Mouse (Mus musculus) lung, embryonic 16.5 days (tissue): ENCODE results near the gene Ttc9b. TPM values are rescaled to one million over a fixed set of nuclear protein-coding genes. Genes with fewer than 3 reads are reported as not detected.

Experiments used
- ATAC-seq: fragments of 200-750 bp; cut with Nextera tagmentation; 2 replicates; pipeline ENCODE4 v1.8.0; 2017; ENCODE audit warnings: low read depth, mild to moderate bottlenecking, moderate library complexity
- H3K27ac ChIP-seq: fragments of 300-500 bp; sonication (generic); 2 replicates; pipeline ENCODE4 v1.5.1; 2014; ENCODE audit warnings: mild to moderate bottlenecking, control low read depth, low read length
- H3K27me3 ChIP-seq: fragments of 300-500 bp; sonication (generic); 2 replicates; pipeline ENCODE4 v1.6.1; 2014; ENCODE audit warnings: low read depth, low read length, mixed read lengths; ENCODE audit not compliant: control insufficient read depth, insufficient read depth
- H3K36me3 ChIP-seq: fragments of 300-500 bp; sonication (generic); 2 replicates; pipeline ENCODE4 v1.6.1; 2014; ENCODE audit warnings: low read length; ENCODE audit not compliant: control insufficient read depth, insufficient read depth
- H3K4me1 ChIP-seq: fragments of 300-500 bp; sonication (generic); replicated peaks from 2 replicates; pipeline ENCODE4 v1.6.1; 2014; ENCODE audit warnings: low read length, mixed read lengths; ENCODE audit not compliant: control insufficient read depth, insufficient read depth
- H3K4me2 ChIP-seq: fragments of 300-500 bp; sonication (generic); 2 replicates; pipeline ENCODE4 v1.6.1; 2014; ENCODE audit warnings: low read depth, low read length, control low read depth
- H3K4me3 ChIP-seq: fragments of 300-500 bp; sonication (generic); 2 replicates; pipeline ENCODE4 v1.5.1; 2014; ENCODE audit warnings: mild to moderate bottlenecking, low read length, control low read depth
- H3K9ac ChIP-seq: fragments of 300-500 bp; sonication (generic); 2 replicates; pipeline ENCODE4 v1.6.1; 2014; ENCODE audit warnings: low read length, control low read depth
- H3K9me3 ChIP-seq: fragments of 300-500 bp; sonication (generic); 2 replicates; pipeline ENCODE4 v1.6.1; 2016; ENCODE audit warnings: low read length; ENCODE audit not compliant: control insufficient read depth
- WGBS: fragments of 180-500 bp; shearing (Covaris S2); extraction: QIAGEN DNeasy Blood & Tissue Kit; methylation state at CpG from one replicate; pipeline ENCODE4 v1.1.7; 2014; 5-methylcytosine and 5-hydroxymethylcytosine counted together
- polyA plus RNA-seq: library from polyadenylated mRNA; unstranded; fragments of >200 nt; fragmentation: Nextera tagmentation; extraction: Ambion mirVana; gene quantifications from 2 replicates; pipeline ENCODE4 v1.2.1, GENCODE M21; 2015

Gene Ttc9b
- polyA plus RNA-seq, 1 experiment from 2014 or later: 0.29 TPM

DNA sequence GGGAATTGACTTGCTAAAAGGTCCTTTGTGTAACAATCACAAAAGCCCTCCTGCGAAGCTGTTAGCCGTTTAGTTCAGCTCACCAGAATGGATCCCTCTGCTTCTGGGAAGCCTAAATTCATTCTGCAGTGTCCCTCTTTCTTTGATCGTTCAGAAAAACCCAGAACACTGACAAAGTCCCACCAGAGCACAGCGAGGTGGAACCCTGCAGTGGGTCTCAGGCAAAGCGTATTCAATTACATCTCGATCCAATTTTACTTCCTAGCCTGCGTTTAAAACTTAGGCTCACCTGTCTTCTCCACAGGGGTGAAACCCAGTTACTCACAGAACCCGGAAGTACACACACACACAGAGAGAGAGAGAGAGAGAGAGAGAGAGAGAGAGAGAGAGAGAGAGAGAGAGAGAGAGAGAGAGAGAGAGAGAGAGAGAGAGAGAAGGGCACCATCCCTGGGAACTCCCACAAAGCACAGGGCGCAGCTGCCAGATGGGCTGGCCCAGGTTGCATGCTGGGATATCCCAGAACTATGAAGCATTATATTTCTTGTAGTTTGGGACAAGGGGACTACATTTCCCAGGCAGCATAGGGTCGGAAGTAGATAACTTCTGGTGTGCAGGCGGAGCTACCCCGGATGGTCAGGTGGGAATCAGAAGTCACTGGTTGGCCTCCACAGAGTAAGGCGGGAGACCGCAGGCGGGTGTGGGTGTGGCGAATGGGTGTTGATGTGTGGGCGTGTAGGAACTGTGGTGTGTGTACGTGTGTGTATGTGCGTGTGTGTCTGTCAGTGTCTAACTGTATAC, 35.3 kb downstream of the Ttc9b start, which contains the start of gene Zfp607b:
Gene Zfp607b (plus strand): TSS at position 526 of the 798 bp plus-strand sequence.
- Histone ChIP-seq H3K9ac (peak within 1 kb of the TSS; percentile 72), H3K27ac (no peak within 1 kb of the TSS; the same call in 1 of the 2 replicates), H3K9me3 (no peaks in the 10 kb centered on the region), H3K4me2 (peak within 1 kb of the TSS; percentile 68), H3K36me3 (no peaks in the 10 kb centered on the region), H3K4me3 (peak within 1 kb of the TSS; percentile 54), H3K4me1 (0 out of 2 replicates have a peak, but pooled peaks cover 5% of the 10 kb centered on the region), H3K27me3 (no peaks in the 10 kb centered on the region)
- ATAC-seq: peak; percentile 99
- under 1% methylated on average over 19 of the region's 19 CpGs for WGBS

GRCm38 (mm10) chr7:27691076-27691475, 37.4 kb downstream of the Ttc9b start:
- 41% methylated on average over 5 of the region's 5 CpGs for WGBS
- H3K4me1 ChIP-seq: 0 out of 2 replicates have a peak, but pooled peaks cover 5% of the 10 kb centered on the region
- no peaks in the 10 kb centered on the region for H3K27me3 ChIP-seq
- no peak overlapping the region for H3K27ac ChIP-seq
- H3K9me3 ChIP-seq: no peaks in the 10 kb centered on the region
- no peak overlapping the region for H3K9ac ChIP-seq
- no peak for ATAC-seq
- H3K4me3 ChIP-seq: no peak overlapping the region
- no peak overlapping the region for H3K4me2 ChIP-seq
- no peaks in the 10 kb centered on the region for H3K36me3 ChIP-seq

- Histone ChIP-seq H3K9ac (no peak overlapping the region), H3K9me3 (no peaks in the 10 kb centered on the region), H3K4me3 (no peak overlapping the region), H3K4me1 (no peaks in the 10 kb centered on the region), H3K36me3 (no peaks in the 10 kb centered on the region), H3K27me3 (no peaks in the 10 kb centered on the region), H3K27ac (no peak overlapping the region), H3K4me2 (no peak overlapping the region)
- ATAC-seq: no peak
- WGBS: 49% methylated on average over 3 of the region's 3 CpGs
Observed at GRCm38 (mm10) chr7:27696711-27697110, 43.0 kb downstream of the Ttc9b start.

Other genes starting within 250 kb of the Ttc9b start
- gene Sptbn4, start 206.2 kb upstream of the Ttc9b start, polyA plus RNA-seq: 0.29 and 0.41 TPM in 2 replicates
- gene Blvrb, start 205.9 kb upstream of the Ttc9b start, polyA plus RNA-seq: 58.3 and 75.9 TPM in 2 replicates
- 28.4 and 30.7 TPM in 2 replicates for gene Sertad3, start 180.1 kb upstream of the Ttc9b start, polyA plus RNA-seq
- gene Sertad1, start 167.0 kb upstream of the Ttc9b start, polyA plus RNA-seq: 55.6 and 57.3 TPM in 2 replicates
- gene Prx, start 154.6 kb upstream of the Ttc9b start, polyA plus RNA-seq: 13.0 and 13.6 TPM in 2 replicates
- 0.72 and 1.1 TPM in 2 replicates for gene Hipk4, start 130.6 kb upstream of the Ttc9b start, polyA plus RNA-seq
- gene Pld3, start 100.7 kb upstream of the Ttc9b start, polyA plus RNA-seq: 85.6 and 95.6 TPM in 2 replicates
- 22.8 and 24.9 TPM in 2 replicates for gene 2310022A10Rik, start 100.7 kb upstream of the Ttc9b start, polyA plus RNA-seq
- gene Akt2, start 62.4 kb upstream of the Ttc9b start, polyA plus RNA-seq: 89.4 and 93.0 TPM in 2 replicates
- 4.6 and 5.0 TPM in 2 replicates for gene Map3k10, start 20.7 kb downstream of the Ttc9b start, polyA plus RNA-seq
- gene Zfp607b, start 35.4 kb downstream of the Ttc9b start, polyA plus RNA-seq: 4.4 and 6.4 TPM in 2 replicates
- 31.8 and 34.2 TPM in 2 replicates for gene Zfp60, start 77.5 kb downstream of the Ttc9b start, polyA plus RNA-seq
- gene Zfp626, start 153.3 kb downstream of the Ttc9b start, polyA plus RNA-seq: 2.3 and 2.4 TPM in 2 replicates
- gene Zfp59, start 184.7 kb downstream of the Ttc9b start, polyA plus RNA-seq: 8.4 TPM in 2 replicates
- 3.6 and 4.2 TPM in 2 replicates for gene Zfp607a, start 203.6 kb downstream of the Ttc9b start, polyA plus RNA-seq